35 mouse cellular contexts compared by ENCODE assay signal in genomic region chr5:99167767-99168166, GRCm38 (mm10).
"Had no signal": no experiment of that assay in that cellular context is flagged by ENCODE, and none has a peak within 500 bp of the region (broad histone marks: within the 10 kb centered on the region; RNA-seq: fewer than 3 reads in every experiment).

No protein-coding gene starts in this region.

- DNase-seq: heart, adult 18-20 months; heart, adult 2 months; heart, postnatal 10 days; heart, postnatal 14 days; heart, postnatal 36 days; heart, postnatal 4 days; kidney, adult 11 months; kidney, adult 18-20 months; kidney, adult 2 months; kidney, adult 8-10 months; kidney, adult 9 months; kidney, postnatal 10 days; kidney, postnatal 14 days; kidney, postnatal 25 days; kidney, postnatal 36 days; kidney, postnatal 4 days; layer of hippocampus, adult 9-11 months; layer of hippocampus, postnatal 36 days had no signal

- H3K27me3 ChIP-seq: heart, embryonic 12.5 days; heart, embryonic 13.5 days; heart, embryonic 15.5 days; hindbrain, embryonic 12.5 days; hindbrain, embryonic 13.5 days; hindbrain, embryonic 15.5 days; intestine, embryonic 15.5 days; kidney, embryonic 15.5 days had no signal

- H3K4me2 ChIP-seq: heart, embryonic 11.5 days; heart, embryonic 12.5 days; heart, embryonic 13.5 days; heart, embryonic 15.5 days; hindbrain, embryonic 12.5 days; hindbrain, embryonic 13.5 days; hindbrain, embryonic 14.5 days; hindbrain, embryonic 15.5 days; intestine, embryonic 15.5 days; kidney, embryonic 15.5 days had no signal

- H3K9ac ChIP-seq: heart, embryonic 12.5 days; heart, embryonic 13.5 days; heart, embryonic 15.5 days; hindbrain, embryonic 12.5 days; hindbrain, embryonic 13.5 days; hindbrain, embryonic 14.5 days; hindbrain, embryonic 15.5 days; intestine, embryonic 15.5 days; kidney, embryonic 15.5 days had no signal

- H3K4me1 ChIP-seq: heart, embryonic 10.5 days; heart, embryonic 12.5 days; heart, embryonic 13.5 days; heart, embryonic 15.5 days; hindbrain, embryonic 10.5 days; hindbrain, embryonic 15.5 days; intestine, embryonic 15.5 days had no signal

- ATAC-seq: hindbrain, embryonic 16.5 days; hindbrain, postnatal 0 days; inflammation-experienced regulatory T-cells, adult 6 months; intestine, embryonic 15.5 days had no signal

- H3K36me3 ChIP-seq: heart, embryonic 10.5 days; heart, embryonic 12.5 days; heart, embryonic 13.5 days; heart, embryonic 15.5 days; hindbrain, embryonic 10.5 days; hindbrain, embryonic 12.5 days; hindbrain, embryonic 13.5 days; hindbrain, embryonic 15.5 days; intestine, embryonic 15.5 days; kidney, embryonic 15.5 days had no signal

- H3K27ac ChIP-seq: heart, adult 2 months; heart, embryonic 10.5 days; heart, embryonic 13.5 days; heart, embryonic 15.5 days; hindbrain, embryonic 10.5 days; hindbrain, embryonic 12.5 days; hindbrain, embryonic 13.5 days; hindbrain, embryonic 14.5 days; hindbrain, embryonic 15.5 days; hindbrain, postnatal 0 days; intestine, embryonic 15.5 days; kidney, embryonic 15.5 days; kidney, postnatal 0 days; layer of hippocampus, adult 2 months had no signal

- H3K4me3 ChIP-seq: heart, adult 2 months; heart, embryonic 10.5 days; heart, embryonic 12.5 days; heart, embryonic 13.5 days; heart, embryonic 15.5 days; hindbrain, embryonic 10.5 days; hindbrain, embryonic 12.5 days; hindbrain, embryonic 13.5 days; hindbrain, embryonic 15.5 days; intestine, embryonic 15.5 days; kidney, embryonic 15.5 days; layer of hippocampus, adult 2 months had no signal

- H3K9me3 ChIP-seq: heart, embryonic 10.5 days; heart, embryonic 12.5 days; heart, embryonic 13.5 days; heart, embryonic 15.5 days; hindbrain, embryonic 10.5 days; hindbrain, embryonic 12.5 days; hindbrain, embryonic 13.5 days; hindbrain, embryonic 15.5 days; intestine, embryonic 15.5 days; kidney, embryonic 15.5 days had no signal
